Mouse (Mus musculus): ENCODE data around the gene Sntg2. TPM values are rescaled to one million over a fixed set of nuclear protein-coding genes. Genes with fewer than 3 reads are reported as not detected.

The Sntg2 gene
- total RNA-seq (2014; rRNA removed) (6.4 and 11.7 TPM in 2 replicates), polyA plus RNA-seq (2015; fragmentation: Nextera tagmentation; extraction: Ambion mirVana) (4.3 and 5.0 TPM in 2 replicates)

- WGBS: 1% methylated on average over 38 of the region's 39 CpGs
- DNase-seq (ENCODE audit: low spot score): peak; percentile 86
- H3K9me3 ChIP-seq (ENCODE audit: low read length): no peaks in the 10 kb centered on the region
- H3K27me3 ChIP-seq (ENCODE audit: insufficient read depth, low read length): no peaks in the 10 kb centered on the region
- H3K4me1 ChIP-seq (ENCODE audit: insufficient read depth, low read length): no peaks in the 10 kb centered on the region; the same call in 1 of the 2 replicates
- H3K27ac ChIP-seq (ENCODE audit: low read depth, low read length): no peak within 1 kb of the TSS
- ATAC-seq (ENCODE audit: low FRiP score): peak; percentile 91
- H3K4me2 ChIP-seq (ENCODE audit: low read depth, low read length, poor library complexity, severe bottlenecking): peak within 1 kb of the TSS; percentile 89
- TF ChIP-seq CTCF (IDR thresholded peaks at IDR 0.05): peak; percentile 47
- peak within 1 kb of the TSS; percentile 64 for H3K9ac ChIP-seq (replicated peaks; ENCODE audit: low read length, poor library complexity, severe bottlenecking)
- no peaks in the 10 kb centered on the region for H3K36me3 ChIP-seq (ENCODE audit: insufficient read depth, low read length)
- H3K4me3 ChIP-seq (ENCODE audit: low read depth, low read length): peak within 1 kb of the TSS; percentile 63
These were observed at the start of gene Sntg2 for GRCm38 (mm10) chr12:30372933-30373501. TSS of gene Sntg2 (minus strand) at chr12:30373375.

GRCm38 (mm10) chr12:30416547-30416946, 43.4 kb upstream of the Sntg2 start:
- TF ChIP-seq CTCF (IDR thresholded peaks at IDR 0.05): no peak
- 88% methylated on average over 8 of the region's 8 CpGs for WGBS

GRCm38 (mm10) chr12:30415981-30416380, 42.8 kb upstream of the Sntg2 start:
- no peak for ATAC-seq (ENCODE audit: low FRiP score)
- H3K36me3 ChIP-seq (ENCODE audit: insufficient read depth, low read length): no peaks in the 10 kb centered on the region
- 70% methylated on average over 6 of the region's 6 CpGs for WGBS
- DNase-seq (ENCODE audit: low spot score): peak; percentile 30
- H3K4me2 ChIP-seq (ENCODE audit: low read depth, low read length, poor library complexity, severe bottlenecking): no peak overlapping the region
- no peak overlapping the region for H3K4me3 ChIP-seq (ENCODE audit: low read depth, low read length)
- no peak overlapping the region for H3K9ac ChIP-seq (replicated peaks; ENCODE audit: low read length, poor library complexity, severe bottlenecking)
- H3K27ac ChIP-seq (ENCODE audit: low read depth, low read length): no peak overlapping the region
- no peaks in the 10 kb centered on the region for H3K27me3 ChIP-seq (ENCODE audit: insufficient read depth, low read length)
- no peak for TF ChIP-seq CTCF (IDR thresholded peaks at IDR 0.05)
- no peaks in the 10 kb centered on the region for H3K9me3 ChIP-seq (ENCODE audit: low read length)
- H3K4me1 ChIP-seq (ENCODE audit: insufficient read depth, low read length): no peaks in the 10 kb centered on the region

More at GRCm38 (mm10) chr12:30416547-30416946, 43.4 kb upstream of the Sntg2 start:
- H3K9ac ChIP-seq (replicated peaks; ENCODE audit: low read length, poor library complexity, severe bottlenecking): no peak overlapping the region
- no peak overlapping the region for H3K27ac ChIP-seq (ENCODE audit: low read depth, low read length)
- no peaks in the 10 kb centered on the region for H3K36me3 ChIP-seq (ENCODE audit: insufficient read depth, low read length)
- H3K9me3 ChIP-seq (ENCODE audit: low read length): no peaks in the 10 kb centered on the region
- no peaks in the 10 kb centered on the region; the same call in 1 of the 2 replicates for H3K4me1 ChIP-seq (ENCODE audit: insufficient read depth, low read length)
- H3K27me3 ChIP-seq (ENCODE audit: insufficient read depth, low read length): no peaks in the 10 kb centered on the region
- H3K4me3 ChIP-seq (ENCODE audit: low read depth, low read length): no peak overlapping the region
- no peak for DNase-seq (ENCODE audit: low spot score)
- H3K4me2 ChIP-seq (ENCODE audit: low read depth, low read length, poor library complexity, severe bottlenecking): no peak overlapping the region
- no peak for ATAC-seq (ENCODE audit: low FRiP score)

GRCm38 (mm10) chr12:30402651-30403050, 29.5 kb upstream of the Sntg2 start:
- Histone ChIP-seq H3K9me3 (ENCODE audit: low read length) (no peaks in the 10 kb centered on the region), H3K9ac (replicated peaks; ENCODE audit: low read length, poor library complexity, severe bottlenecking) (no peak overlapping the region), H3K27ac (ENCODE audit: low read depth, low read length) (no peak overlapping the region), H3K4me3 (ENCODE audit: low read depth, low read length) (no peak overlapping the region), H3K4me1 (ENCODE audit: insufficient read depth, low read length) (no peaks in the 10 kb centered on the region), H3K4me2 (ENCODE audit: low read depth, low read length, poor library complexity, severe bottlenecking) (no peak overlapping the region), H3K36me3 (ENCODE audit: insufficient read depth, low read length) (no peaks in the 10 kb centered on the region), H3K27me3 (ENCODE audit: insufficient read depth, low read length) (no peaks in the 10 kb centered on the region)
- TF ChIP-seq CTCF (IDR thresholded peaks at IDR 0.05): no peak
- DNase-seq (ENCODE audit: low spot score): no peak
- ATAC-seq (ENCODE audit: low FRiP score): no peak

- no peak for ATAC-seq (ENCODE audit: low FRiP score)
- no peak for TF ChIP-seq CTCF (IDR thresholded peaks at IDR 0.05)
- WGBS: 85% methylated on average over 2 of the region's 2 CpGs
- Histone ChIP-seq H3K27me3 (ENCODE audit: insufficient read depth, low read length) (no peaks in the 10 kb centered on the region), H3K4me3 (ENCODE audit: low read depth, low read length) (no peak overlapping the region), H3K27ac (ENCODE audit: low read depth, low read length) (no peak overlapping the region), H3K36me3 (ENCODE audit: insufficient read depth, low read length) (no peaks in the 10 kb centered on the region), H3K9ac (replicated peaks; ENCODE audit: low read length, poor library complexity, severe bottlenecking) (no peak overlapping the region), H3K4me1 (ENCODE audit: insufficient read depth, low read length) (no peaks in the 10 kb centered on the region), H3K9me3 (ENCODE audit: low read length) (no peaks in the 10 kb centered on the region), H3K4me2 (ENCODE audit: low read depth, low read length, poor library complexity, severe bottlenecking) (no peak overlapping the region)
- no peak for DNase-seq (ENCODE audit: low spot score)
These were observed 27.4 kb upstream of the Sntg2 start for GRCm38 (mm10) chr12:30400531-30400930.

GRCm38 (mm10) chr12:30400114-30400513, 26.9 kb upstream of the Sntg2 start:
- no peak overlapping the region for H3K27ac ChIP-seq (ENCODE audit: low read depth, low read length)
- no peaks in the 10 kb centered on the region for H3K9me3 ChIP-seq (ENCODE audit: low read length)
- 71% methylated on average over 2 of the region's 2 CpGs for WGBS
- H3K4me1 ChIP-seq (ENCODE audit: insufficient read depth, low read length): no peaks in the 10 kb centered on the region
- H3K4me2 ChIP-seq (ENCODE audit: low read depth, low read length, poor library complexity, severe bottlenecking): no peak overlapping the region
- H3K4me3 ChIP-seq (ENCODE audit: low read depth, low read length): no peak overlapping the region
- TF ChIP-seq CTCF (IDR thresholded peaks at IDR 0.05): no peak
- H3K36me3 ChIP-seq (ENCODE audit: insufficient read depth, low read length): no peaks in the 10 kb centered on the region
- H3K9ac ChIP-seq (replicated peaks; ENCODE audit: low read length, poor library complexity, severe bottlenecking): no peak overlapping the region
- ATAC-seq (ENCODE audit: low FRiP score) (no peak), DNase-seq (ENCODE audit: low spot score) (peak; percentile 66)
- no peaks in the 10 kb centered on the region for H3K27me3 ChIP-seq (ENCODE audit: insufficient read depth, low read length)
